Mouse (Mus musculus): ENCODE data around the gene R3hdm2. TPM values are rescaled to one million over a fixed set of nuclear protein-coding genes. Genes with fewer than 3 reads are reported as not detected.

Gene R3hdm2
- polyA plus RNA-seq, 1 experiment from 2014 or later, result 21.1 TPM

GRCm38 (mm10) chr10:127351719-127352118 lies 28.4 kb upstream of the R3hdm2 start:
- H3K27me3 ChIP-seq (replicated peaks; ENCODE audit: insufficient read depth, low read length), result no peaks in the 10 kb centered on the region
- 68% methylated on average over 8 of the region's 8 CpGs for WGBS
- no peaks in the 10 kb centered on the region for H3K4me1 ChIP-seq (ENCODE audit: insufficient read depth, low read depth, low read length)
- no peaks in the 10 kb centered on the region for H3K36me3 ChIP-seq (ENCODE audit: insufficient read depth, low read length)
- no peak overlapping the region for H3K4me3 ChIP-seq (ENCODE audit: low read depth, low read length)
- H3K9ac ChIP-seq (replicated peaks; ENCODE audit: low read depth), result no peak overlapping the region
- H3K27ac ChIP-seq (ENCODE audit: low read length), result no peak overlapping the region
- no peaks in the 10 kb centered on the region for H3K9me3 ChIP-seq (ENCODE audit: low read length)
- no peak for TF ChIP-seq CTCF (IDR thresholded peaks at IDR 0.05)
- no peak for TF ChIP-seq EP300 (IDR thresholded peaks at IDR 0.05)
- no peak for ATAC-seq
- DNase-seq (ENCODE audit: low spot score), result no peak
- no peak overlapping the region for H3K4me2 ChIP-seq (replicated peaks; ENCODE audit: low read depth, low read length)

GRCm38 (mm10) chr10:127352187-127352586 lies 27.9 kb upstream of the R3hdm2 start:
- Histone ChIP-seq H3K4me2 (replicated peaks; ENCODE audit: low read depth, low read length) (no peak overlapping the region), H3K27ac (ENCODE audit: low read length) (no peak overlapping the region), H3K4me3 (ENCODE audit: low read depth, low read length) (no peak overlapping the region), H3K27me3 (replicated peaks; ENCODE audit: insufficient read depth, low read length) (no peaks in the 10 kb centered on the region), H3K36me3 (ENCODE audit: insufficient read depth, low read length) (no peaks in the 10 kb centered on the region), H3K9ac (replicated peaks; ENCODE audit: low read depth) (no peak overlapping the region), H3K4me1 (ENCODE audit: insufficient read depth, low read depth, low read length) (no peaks in the 10 kb centered on the region), H3K9me3 (ENCODE audit: low read length) (no peaks in the 10 kb centered on the region)
- WGBS, result 76% methylated on average over 9 of the region's 9 CpGs
- DNase-seq (ENCODE audit: low spot score), result no peak
- no peak for TF ChIP-seq EP300 (IDR thresholded peaks at IDR 0.05)
- ATAC-seq, result no peak

- no peaks in the 10 kb centered on the region for H3K9me3 ChIP-seq (ENCODE audit: low read length)
- H3K27ac ChIP-seq (ENCODE audit: low read length), result no peak overlapping the region
- DNase-seq (ENCODE audit: low spot score) (no peak), ATAC-seq (no peak)
- no peak overlapping the region for H3K4me2 ChIP-seq (replicated peaks; ENCODE audit: low read depth, low read length)
- H3K4me1 ChIP-seq (ENCODE audit: insufficient read depth, low read depth, low read length), result no peaks in the 10 kb centered on the region
- H3K36me3 ChIP-seq (ENCODE audit: insufficient read depth, low read length), result no peaks in the 10 kb centered on the region
- TF ChIP-seq EP300 (IDR thresholded peaks at IDR 0.05) (no peak), CTCF (IDR thresholded peaks at IDR 0.05) (no peak)
- H3K27me3 ChIP-seq (replicated peaks; ENCODE audit: insufficient read depth, low read length), result no peaks in the 10 kb centered on the region
- no peak overlapping the region for H3K4me3 ChIP-seq (ENCODE audit: low read depth, low read length)
- 84% methylated on average over 11 of the region's 11 CpGs for WGBS
- no peak overlapping the region for H3K9ac ChIP-seq (replicated peaks; ENCODE audit: low read depth)
Measured at GRCm38 (mm10) chr10:127352766-127353165, 27.4 kb upstream of the R3hdm2 start.

- no peaks in the 10 kb centered on the region for H3K9me3 ChIP-seq (ENCODE audit: low read length)
- ATAC-seq (no peak), DNase-seq (ENCODE audit: low spot score) (peak; percentile 16)
- no peaks in the 10 kb centered on the region for H3K36me3 ChIP-seq (ENCODE audit: insufficient read depth, low read length)
- TF ChIP-seq EP300 (IDR thresholded peaks at IDR 0.05) (no peak), CTCF (IDR thresholded peaks at IDR 0.05) (peak; percentile 68)
- H3K4me3 ChIP-seq (ENCODE audit: low read depth, low read length), result no peak within 1 kb of the TSS
- H3K4me2 ChIP-seq (replicated peaks; ENCODE audit: low read depth, low read length), result no peak within 1 kb of the TSS
- H3K27me3 ChIP-seq (replicated peaks; ENCODE audit: insufficient read depth, low read length), result no peaks in the 10 kb centered on the region
- H3K4me1 ChIP-seq (ENCODE audit: insufficient read depth, low read depth, low read length), result no peaks in the 10 kb centered on the region
- 68% methylated on average over 18 of the region's 18 CpGs for WGBS
- H3K27ac ChIP-seq (ENCODE audit: low read length), result no peak within 1 kb of the TSS
- H3K9ac ChIP-seq (replicated peaks; ENCODE audit: low read depth), result no peak within 1 kb of the TSS
Measured at GRCm38 (mm10) chr10:127353909-127354895, 25.9 kb upstream of the R3hdm2 start, which contains the start of gene Inhbe. TSS of gene Inhbe (minus strand) at chr10:127354411.

GRCm38 (mm10) chr10:127355336-127355735 lies 24.8 kb upstream of the R3hdm2 start:
- H3K36me3 ChIP-seq (ENCODE audit: insufficient read depth, low read length), result no peaks in the 10 kb centered on the region
- DNase-seq (ENCODE audit: low spot score) (no peak), ATAC-seq (no peak)
- 65% methylated on average over 10 of the region's 10 CpGs for WGBS
- H3K27me3 ChIP-seq (replicated peaks; ENCODE audit: insufficient read depth, low read length), result no peaks in the 10 kb centered on the region
- no peaks in the 10 kb centered on the region for H3K4me1 ChIP-seq (ENCODE audit: insufficient read depth, low read depth, low read length)
- H3K27ac ChIP-seq (ENCODE audit: low read length), result no peak overlapping the region
- no peaks in the 10 kb centered on the region for H3K9me3 ChIP-seq (ENCODE audit: low read length)
- no peak overlapping the region for H3K4me3 ChIP-seq (ENCODE audit: low read depth, low read length)
- H3K4me2 ChIP-seq (replicated peaks; ENCODE audit: low read depth, low read length), result no peak overlapping the region
- TF ChIP-seq CTCF (IDR thresholded peaks at IDR 0.05), result no peak
- no peak for TF ChIP-seq EP300 (IDR thresholded peaks at IDR 0.05)
- no peak overlapping the region for H3K9ac ChIP-seq (replicated peaks; ENCODE audit: low read depth)

GRCm38 (mm10) chr10:127360714-127361113 lies 19.4 kb upstream of the R3hdm2 start:
- Histone ChIP-seq H3K4me2 (replicated peaks; ENCODE audit: low read depth, low read length) (no peak overlapping the region), H3K4me1 (ENCODE audit: insufficient read depth, low read depth, low read length) (no peaks in the 10 kb centered on the region)

More at GRCm38 (mm10) chr10:127360714-127361113, 19.4 kb upstream of the R3hdm2 start:
- no peak overlapping the region for H3K27ac ChIP-seq (ENCODE audit: low read length)
- no peaks in the 10 kb centered on the region for H3K36me3 ChIP-seq (ENCODE audit: insufficient read depth, low read length)
- TF ChIP-seq EP300 (IDR thresholded peaks at IDR 0.05) (no peak), CTCF (IDR thresholded peaks at IDR 0.05) (no peak)
- H3K9me3 ChIP-seq (ENCODE audit: low read length), result no peaks in the 10 kb centered on the region
- H3K4me3 ChIP-seq (ENCODE audit: low read depth, low read length), result no peak overlapping the region
- DNase-seq (ENCODE audit: low spot score), result no peak
- no peak for ATAC-seq
- WGBS, result 82% methylated on average over 3 of the region's 3 CpGs
- no peak overlapping the region for H3K9ac ChIP-seq (replicated peaks; ENCODE audit: low read depth)
- H3K27me3 ChIP-seq (replicated peaks; ENCODE audit: insufficient read depth, low read length), result no peaks in the 10 kb centered on the region
